Mouse (Mus musculus): ENCODE measurements at regions not wholly inside any gene's neighbourhood (a gene's known extent, or its start where the extent isn't known, plus 50 kb on each side); places are given as distances from the start of the nearest gene placed in this dataset.

DNA sequence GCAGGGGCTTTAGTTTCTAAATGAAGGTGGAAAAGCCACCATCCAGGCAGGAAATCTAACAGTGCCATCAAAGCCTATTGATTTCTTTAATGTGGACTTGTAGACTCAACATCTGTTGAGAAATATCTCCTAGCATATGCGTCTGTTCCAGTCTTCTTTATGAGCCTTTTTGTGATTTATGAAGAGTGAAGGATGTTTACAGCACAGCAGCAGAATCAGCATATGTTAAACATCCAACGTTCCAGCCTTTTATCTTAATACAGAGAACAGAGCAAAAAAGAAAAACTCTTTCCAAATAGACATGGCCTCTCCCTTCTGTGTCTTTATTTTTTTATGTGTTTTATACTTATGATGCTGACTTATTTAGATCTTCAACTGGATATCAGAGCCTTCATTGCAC, 573.3 kb downstream of the Basp1 start:
- ATAC-seq (ENCODE audit: insufficient read depth, low read depth) (no peak), DNase-seq (ENCODE audit: low spot score) (no peak)
- TF ChIP-seq EP300 (IDR thresholded peaks at IDR 0.05; ENCODE audit: low read depth) (no peak), CTCF (IDR thresholded peaks at IDR 0.05; ENCODE audit: low read depth) (no peak)
- Histone ChIP-seq H3K9me3 (replicated peaks; ENCODE audit: control insufficient read depth, low read length) (no peaks in the 10 kb centered on the region), H3K36me3 (replicated peaks; ENCODE audit: control insufficient read depth, insufficient read depth, low read length) (no peaks in the 10 kb centered on the region), H3K4me3 (ENCODE audit: low read depth, low read length) (no peak overlapping the region), H3K27me3 (ENCODE audit: control insufficient read depth, insufficient read depth, low read length) (no peaks in the 10 kb centered on the region), H3K4me2 (ENCODE audit: low read depth, low read length) (no peak overlapping the region), H3K9ac (replicated peaks; ENCODE audit: low read depth, low read length) (no peak overlapping the region), H3K4me1 (ENCODE audit: control insufficient read depth, insufficient read depth) (no peaks in the 10 kb centered on the region), H3K27ac (ENCODE audit: low read depth) (no peak overlapping the region)
- WGBS = 75% methylated on average over 2 of the region's 2 CpGs

DNA sequence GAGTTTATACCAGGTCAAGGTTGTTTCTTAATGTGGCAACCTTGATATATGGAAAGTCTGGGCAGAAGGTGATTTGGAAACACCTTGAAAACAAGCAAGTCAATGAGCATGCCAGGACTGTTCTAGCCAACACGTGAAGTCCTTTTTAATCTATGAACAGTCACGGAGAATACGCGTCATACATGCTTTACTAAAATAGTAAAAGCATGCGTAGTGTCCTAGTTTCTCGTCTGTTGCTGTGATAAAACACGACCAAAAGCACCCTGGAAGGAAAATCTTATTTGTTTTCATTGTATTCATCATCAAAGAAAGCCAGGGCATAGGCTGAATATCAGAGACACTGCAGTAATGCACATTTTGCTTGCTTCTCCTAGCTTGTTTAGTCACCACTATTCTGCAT, 575.2 kb downstream of the Basp1 start:
- no peaks in the 10 kb centered on the region for H3K27me3 ChIP-seq (ENCODE audit: control insufficient read depth, insufficient read depth, low read length)
- H3K4me1 ChIP-seq (ENCODE audit: control insufficient read depth, insufficient read depth) = no peaks in the 10 kb centered on the region
- no peak overlapping the region for H3K9ac ChIP-seq (replicated peaks; ENCODE audit: low read depth, low read length)
- no peak for ATAC-seq (ENCODE audit: insufficient read depth, low read depth)
- DNase-seq (ENCODE audit: low spot score) = no peak
- WGBS = 71% methylated on average over 7 of the region's 7 CpGs
- H3K4me2 ChIP-seq (ENCODE audit: low read depth, low read length) = no peak overlapping the region
- no peaks in the 10 kb centered on the region for H3K9me3 ChIP-seq (replicated peaks; ENCODE audit: control insufficient read depth, low read length)
- H3K4me3 ChIP-seq (ENCODE audit: low read depth, low read length) = no peak overlapping the region
- H3K36me3 ChIP-seq (replicated peaks; ENCODE audit: control insufficient read depth, insufficient read depth, low read length) = no peaks in the 10 kb centered on the region
- no peak for TF ChIP-seq EP300 (IDR thresholded peaks at IDR 0.05; ENCODE audit: low read depth)
- TF ChIP-seq CTCF (IDR thresholded peaks at IDR 0.05; ENCODE audit: low read depth) = no peak
- no peak overlapping the region for H3K27ac ChIP-seq (ENCODE audit: low read depth)

DNA sequence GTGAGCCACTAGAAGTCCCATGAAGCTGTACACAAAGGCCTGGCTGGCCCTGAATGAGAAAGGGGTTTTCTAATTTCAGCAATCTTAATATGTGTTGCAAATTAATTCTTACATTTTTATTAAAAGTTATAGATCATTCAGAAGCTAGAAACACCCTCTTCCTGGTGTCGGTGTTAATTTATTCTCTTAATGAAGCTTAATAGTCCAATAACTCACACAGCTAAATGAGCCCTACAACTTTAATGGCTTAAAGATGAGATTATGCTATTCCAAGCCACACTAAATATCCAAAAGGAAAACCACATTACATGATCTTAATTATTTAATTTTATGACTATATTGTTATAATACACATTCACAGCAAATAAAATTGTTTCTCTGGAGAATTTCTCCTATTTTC, 585.7 kb downstream of the Basp1 start:
- Histone ChIP-seq H3K27ac (ENCODE audit: low read depth) (no peak overlapping the region), H3K4me3 (ENCODE audit: low read depth, low read length) (no peak overlapping the region), H3K9ac (replicated peaks; ENCODE audit: low read depth, low read length) (no peak overlapping the region), H3K9me3 (replicated peaks; ENCODE audit: control insufficient read depth, low read length) (no peaks in the 10 kb centered on the region), H3K4me1 (ENCODE audit: control insufficient read depth, insufficient read depth) (no peaks in the 10 kb centered on the region), H3K27me3 (ENCODE audit: control insufficient read depth, insufficient read depth, low read length) (no peaks in the 10 kb centered on the region), H3K4me2 (ENCODE audit: low read depth, low read length) (no peak overlapping the region), H3K36me3 (replicated peaks; ENCODE audit: control insufficient read depth, insufficient read depth, low read length) (no peaks in the 10 kb centered on the region)
- DNase-seq (ENCODE audit: low spot score) (no peak), ATAC-seq (ENCODE audit: insufficient read depth, low read depth) (no peak)
- TF ChIP-seq CTCF (IDR thresholded peaks at IDR 0.05; ENCODE audit: low read depth) = no peak
- WGBS = 89% methylated on average over 1 of the region's 1 CpGs

GRCm38 (mm10) chr15:24827259-24827658, 586.3 kb downstream of the Basp1 start:
- Histone ChIP-seq H3K4me3 (ENCODE audit: low read depth, low read length) (no peak overlapping the region), H3K4me2 (ENCODE audit: low read depth, low read length) (no peak overlapping the region), H3K27ac (ENCODE audit: low read depth) (no peak overlapping the region), H3K27me3 (ENCODE audit: control insufficient read depth, insufficient read depth, low read length) (no peaks in the 10 kb centered on the region), H3K36me3 (replicated peaks; ENCODE audit: control insufficient read depth, insufficient read depth, low read length) (no peaks in the 10 kb centered on the region), H3K9me3 (replicated peaks; ENCODE audit: control insufficient read depth, low read length) (no peaks in the 10 kb centered on the region), H3K4me1 (ENCODE audit: control insufficient read depth, insufficient read depth) (no peaks in the 10 kb centered on the region), H3K9ac (replicated peaks; ENCODE audit: low read depth, low read length) (no peak overlapping the region)
- DNase-seq (ENCODE audit: low spot score) = no peak
- no peak for ATAC-seq (ENCODE audit: insufficient read depth, low read depth)
- TF ChIP-seq CTCF (IDR thresholded peaks at IDR 0.05; ENCODE audit: low read depth) (no peak), EP300 (IDR thresholded peaks at IDR 0.05; ENCODE audit: low read depth) (no peak)

- DNase-seq (ENCODE audit: low spot score) = no peak
- Histone ChIP-seq H3K36me3 (replicated peaks; ENCODE audit: control insufficient read depth, insufficient read depth, low read length) (no peaks in the 10 kb centered on the region), H3K9me3 (replicated peaks; ENCODE audit: control insufficient read depth, low read length) (no peaks in the 10 kb centered on the region), H3K4me3 (ENCODE audit: low read depth, low read length) (no peak overlapping the region), H3K27me3 (ENCODE audit: control insufficient read depth, insufficient read depth, low read length) (no peaks in the 10 kb centered on the region), H3K9ac (replicated peaks; ENCODE audit: low read depth, low read length) (no peak overlapping the region), H3K4me2 (ENCODE audit: low read depth, low read length) (no peak overlapping the region), H3K27ac (ENCODE audit: low read depth) (no peak overlapping the region), H3K4me1 (ENCODE audit: control insufficient read depth, insufficient read depth) (no peaks in the 10 kb centered on the region)
- WGBS = 58% methylated on average over 1 of the region's 1 CpGs
- ATAC-seq (ENCODE audit: insufficient read depth, low read depth) = no peak
- TF ChIP-seq EP300 (IDR thresholded peaks at IDR 0.05; ENCODE audit: low read depth) = no peak
- TF ChIP-seq CTCF (IDR thresholded peaks at IDR 0.05; ENCODE audit: low read depth) = no peak
Observed at GRCm38 (mm10) chr15:24796836-24797235, 616.7 kb downstream of the Basp1 start.

DNA sequence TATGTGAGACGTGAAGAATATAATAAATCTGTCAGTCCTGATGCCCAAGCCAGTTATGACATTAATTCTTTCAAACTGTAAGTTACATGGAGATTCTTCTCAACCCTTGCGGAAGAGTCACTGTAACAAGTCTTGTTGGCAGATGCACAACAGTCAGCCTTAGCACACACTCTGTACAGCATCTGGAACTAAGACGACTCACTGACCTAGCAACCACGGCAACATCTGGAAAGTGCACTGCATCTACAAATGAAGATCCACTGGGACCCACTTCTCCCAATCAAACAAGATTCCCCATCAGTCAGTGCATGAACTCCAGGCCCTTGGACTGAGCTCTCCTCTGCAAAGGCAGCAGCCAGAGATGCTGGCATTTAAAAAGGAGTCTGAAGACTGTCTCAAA, 620.2 kb downstream of the Basp1 start:
- Histone ChIP-seq H3K4me2 (ENCODE audit: low read depth, low read length) (no peak overlapping the region), H3K9me3 (replicated peaks; ENCODE audit: control insufficient read depth, low read length) (no peaks in the 10 kb centered on the region), H3K4me3 (ENCODE audit: low read depth, low read length) (no peak overlapping the region), H3K4me1 (ENCODE audit: control insufficient read depth, insufficient read depth) (no peaks in the 10 kb centered on the region), H3K27ac (ENCODE audit: low read depth) (no peak overlapping the region), H3K36me3 (replicated peaks; ENCODE audit: control insufficient read depth, insufficient read depth, low read length) (no peaks in the 10 kb centered on the region), H3K27me3 (ENCODE audit: control insufficient read depth, insufficient read depth, low read length) (no peaks in the 10 kb centered on the region), H3K9ac (replicated peaks; ENCODE audit: low read depth, low read length) (no peak overlapping the region)
- ATAC-seq (ENCODE audit: insufficient read depth, low read depth) = no peak
- no peak for DNase-seq (ENCODE audit: low spot score)
- TF ChIP-seq EP300 (IDR thresholded peaks at IDR 0.05; ENCODE audit: low read depth) (no peak), CTCF (IDR thresholded peaks at IDR 0.05; ENCODE audit: low read depth) (no peak)
- 76% methylated on average over 4 of the region's 4 CpGs for WGBS

Data from heart, postnatal 0 days (tissue).